Mouse (Mus musculus): ENCODE measurements around the gene Ubqln4. TPM values are rescaled to one million over a fixed set of nuclear protein-coding genes. Genes with fewer than 3 reads are reported as not detected.

The Ubqln4 gene
- polyA plus RNA-seq, 1 experiment, result 50.4 TPM

GRCm38 (mm10) chr3:88538271-88539145 lies 15.1 kb upstream of the Ubqln4 start:
- H3K4me1 ChIP-seq (ENCODE audit: control insufficient read depth, insufficient read depth, low read length), result peaks cover 12% of the 10 kb centered on the region; the same call in 1 of the 2 replicates
- TF ChIP-seq POLR2A (IDR thresholded peaks at IDR 0.05; ENCODE audit: low read depth, low read length) (no peak), CTCF (IDR thresholded peaks at IDR 0.05; ENCODE audit: borderline replicate concordance, insufficient read depth, low read length) (no peak)
- no peak overlapping the region for H3K4me3 ChIP-seq (ENCODE audit: insufficient read depth, low read length)
- H3K27ac ChIP-seq (ENCODE audit: insufficient read depth, low read length), result no peak overlapping the region

GRCm38 (mm10) chr3:88539397-88539796 lies 14.2 kb upstream of the Ubqln4 start:
- Histone ChIP-seq H3K27ac (ENCODE audit: insufficient read depth, low read length) (no peak overlapping the region), H3K4me1 (ENCODE audit: control insufficient read depth, insufficient read depth, low read length) (peaks cover 12% of the 10 kb centered on the region; the same call in 1 of the 2 replicates), H3K4me3 (ENCODE audit: insufficient read depth, low read length) (no peak overlapping the region)
- TF ChIP-seq POLR2A (IDR thresholded peaks at IDR 0.05; ENCODE audit: low read depth, low read length) (no peak), CTCF (IDR thresholded peaks at IDR 0.05; ENCODE audit: borderline replicate concordance, insufficient read depth, low read length) (no peak)

GRCm38 (mm10) chr3:88540085-88540484 lies 13.5 kb upstream of the Ubqln4 start:
- Histone ChIP-seq H3K4me3 (ENCODE audit: insufficient read depth, low read length) (no peak overlapping the region), H3K27ac (ENCODE audit: insufficient read depth, low read length) (no peak overlapping the region), H3K4me1 (ENCODE audit: control insufficient read depth, insufficient read depth, low read length) (peaks cover 12% of the 10 kb centered on the region; the same call in 1 of the 2 replicates)
- no peak for TF ChIP-seq CTCF (IDR thresholded peaks at IDR 0.05; ENCODE audit: borderline replicate concordance, insufficient read depth, low read length)
- TF ChIP-seq POLR2A (IDR thresholded peaks at IDR 0.05; ENCODE audit: low read depth, low read length), result no peak

GRCm38 (mm10) chr3:88541622-88542401 lies 11.7 kb upstream of the Ubqln4 start:
- Histone ChIP-seq H3K4me3 (ENCODE audit: insufficient read depth, low read length) (no peak overlapping the region), H3K4me1 (ENCODE audit: control insufficient read depth, insufficient read depth, low read length) (peaks cover 5% of the 10 kb centered on the region; the same call in 1 of the 2 replicates), H3K27ac (ENCODE audit: insufficient read depth, low read length) (no peak overlapping the region)
- TF ChIP-seq CTCF (IDR thresholded peaks at IDR 0.05; ENCODE audit: borderline replicate concordance, insufficient read depth, low read length) (no peak), POLR2A (IDR thresholded peaks at IDR 0.05; ENCODE audit: low read depth, low read length) (no peak)

- Histone ChIP-seq H3K27ac (ENCODE audit: insufficient read depth, low read length) (no peak overlapping the region), H3K4me3 (ENCODE audit: insufficient read depth, low read length) (no peak overlapping the region), H3K4me1 (ENCODE audit: control insufficient read depth, insufficient read depth, low read length) (peaks cover 3% of the 10 kb centered on the region; the same call in 1 of the 2 replicates)
- TF ChIP-seq CTCF (IDR thresholded peaks at IDR 0.05; ENCODE audit: borderline replicate concordance, insufficient read depth, low read length), result no peak
- TF ChIP-seq POLR2A (IDR thresholded peaks at IDR 0.05; ENCODE audit: low read depth, low read length), result no peak
Observed at GRCm38 (mm10) chr3:88542486-88542885, 11.1 kb upstream of the Ubqln4 start.

GRCm38 (mm10) chr3:88543174-88543573 lies 10.4 kb upstream of the Ubqln4 start:
- no peak for TF ChIP-seq POLR2A (IDR thresholded peaks at IDR 0.05; ENCODE audit: low read depth, low read length)
- TF ChIP-seq CTCF (IDR thresholded peaks at IDR 0.05; ENCODE audit: borderline replicate concordance, insufficient read depth, low read length), result no peak
- H3K27ac ChIP-seq (ENCODE audit: insufficient read depth, low read length), result no peak overlapping the region
- no peak overlapping the region for H3K4me3 ChIP-seq (ENCODE audit: insufficient read depth, low read length)
- peaks cover 3% of the 10 kb centered on the region; the same call in 1 of the 2 replicates for H3K4me1 ChIP-seq (ENCODE audit: control insufficient read depth, insufficient read depth, low read length)

- TF ChIP-seq POLR2A (IDR thresholded peaks at IDR 0.05; ENCODE audit: low read depth, low read length) (no peak), CTCF (IDR thresholded peaks at IDR 0.05; ENCODE audit: borderline replicate concordance, insufficient read depth, low read length) (no peak)
- Histone ChIP-seq H3K4me1 (ENCODE audit: control insufficient read depth, insufficient read depth, low read length) (peaks cover 3% of the 10 kb centered on the region; the same call in 1 of the 2 replicates), H3K4me3 (ENCODE audit: insufficient read depth, low read length) (no peak overlapping the region), H3K27ac (ENCODE audit: insufficient read depth, low read length) (no peak overlapping the region)
Observed at GRCm38 (mm10) chr3:88543651-88544410, 9.7 kb upstream of the Ubqln4 start.

- peaks cover 3% of the 10 kb centered on the region; the same call in 1 of the 2 replicates for H3K4me1 ChIP-seq (ENCODE audit: control insufficient read depth, insufficient read depth, low read length)
- no peak overlapping the region for H3K4me3 ChIP-seq (ENCODE audit: insufficient read depth, low read length)
- no peak overlapping the region for H3K27ac ChIP-seq (ENCODE audit: insufficient read depth, low read length)
- TF ChIP-seq CTCF (IDR thresholded peaks at IDR 0.05; ENCODE audit: borderline replicate concordance, insufficient read depth, low read length) (peak; percentile 57; the same call in 1 of the 2 replicates), POLR2A (IDR thresholded peaks at IDR 0.05; ENCODE audit: low read depth, low read length) (no peak)
Observed at GRCm38 (mm10) chr3:88544514-88544913, 9.0 kb upstream of the Ubqln4 start.
